Mouse (Mus musculus): ENCODE measurements around the gene Fam69b. TPM values are rescaled to one million over a fixed set of nuclear protein-coding genes. Genes with fewer than 3 reads are reported as not detected.

The Fam69b gene
- polyA plus RNA-seq, 1 experiment from 2014 or later: 112 TPM

DNA sequence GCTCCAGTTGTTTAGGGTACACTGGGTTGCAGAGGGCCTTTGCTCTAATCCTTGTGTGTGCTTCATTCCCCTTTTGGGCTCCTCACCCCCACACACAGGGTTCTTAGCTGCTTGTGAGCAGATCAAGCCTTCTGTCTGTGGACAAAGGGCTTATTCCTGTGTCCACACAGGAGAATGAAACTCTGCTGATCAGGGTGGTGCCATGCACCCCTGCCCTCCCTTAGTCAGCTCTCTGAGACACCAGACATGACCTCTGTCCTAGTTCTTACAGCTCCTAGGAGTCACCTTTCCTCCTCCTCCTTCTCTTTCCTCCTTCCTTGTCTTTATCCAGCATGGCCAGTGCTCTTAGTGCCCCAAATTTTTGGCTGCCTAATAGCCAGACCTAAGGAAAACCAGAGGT, 16.4 kb upstream of the Fam69b start:
- no peak overlapping the region for H3K4me2 ChIP-seq (replicated peaks)
- peaks cover 3% of the 10 kb centered on the region; the same call in 1 of the 2 replicates for H3K4me1 ChIP-seq (replicated peaks)
- H3K36me3 ChIP-seq: no peaks in the 10 kb centered on the region
- no peak overlapping the region for H3K9ac ChIP-seq (replicated peaks)
- no peak for ATAC-seq
- H3K27ac ChIP-seq: no peak overlapping the region
- no peaks in the 10 kb centered on the region for H3K27me3 ChIP-seq
- no peaks in the 10 kb centered on the region for H3K9me3 ChIP-seq
- H3K4me3 ChIP-seq (replicated peaks): no peak overlapping the region

DNA sequence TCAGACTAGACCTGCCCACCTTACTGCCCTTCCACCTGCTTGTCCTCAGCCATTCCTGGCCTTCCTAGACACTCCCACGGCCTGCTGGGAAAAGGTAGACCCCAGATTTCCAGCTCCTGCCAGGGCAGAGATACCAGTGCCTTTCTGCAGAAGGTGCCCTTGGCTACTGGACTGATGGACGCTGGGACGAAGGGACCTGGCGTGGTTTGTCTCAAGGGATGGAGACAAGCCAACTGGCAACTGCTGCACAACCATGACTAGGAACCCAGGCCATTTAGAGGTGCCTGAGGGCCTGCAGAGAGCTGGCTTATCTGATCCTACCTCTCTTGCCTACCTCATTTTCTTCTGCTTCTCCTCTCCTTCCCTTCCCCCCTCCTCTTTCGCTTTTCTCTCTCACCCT, 13.4 kb upstream of the Fam69b start:
- Histone ChIP-seq H3K9me3 (no peaks in the 10 kb centered on the region), H3K36me3 (no peaks in the 10 kb centered on the region), H3K4me3 (replicated peaks) (no peak overlapping the region), H3K4me2 (replicated peaks) (no peak overlapping the region), H3K27me3 (no peaks in the 10 kb centered on the region), H3K9ac (replicated peaks) (no peak overlapping the region), H3K27ac (no peak overlapping the region), H3K4me1 (replicated peaks) (no peaks in the 10 kb centered on the region)
- no peak for ATAC-seq
- 80% methylated on average over 5 of the region's 5 CpGs for WGBS

DNA sequence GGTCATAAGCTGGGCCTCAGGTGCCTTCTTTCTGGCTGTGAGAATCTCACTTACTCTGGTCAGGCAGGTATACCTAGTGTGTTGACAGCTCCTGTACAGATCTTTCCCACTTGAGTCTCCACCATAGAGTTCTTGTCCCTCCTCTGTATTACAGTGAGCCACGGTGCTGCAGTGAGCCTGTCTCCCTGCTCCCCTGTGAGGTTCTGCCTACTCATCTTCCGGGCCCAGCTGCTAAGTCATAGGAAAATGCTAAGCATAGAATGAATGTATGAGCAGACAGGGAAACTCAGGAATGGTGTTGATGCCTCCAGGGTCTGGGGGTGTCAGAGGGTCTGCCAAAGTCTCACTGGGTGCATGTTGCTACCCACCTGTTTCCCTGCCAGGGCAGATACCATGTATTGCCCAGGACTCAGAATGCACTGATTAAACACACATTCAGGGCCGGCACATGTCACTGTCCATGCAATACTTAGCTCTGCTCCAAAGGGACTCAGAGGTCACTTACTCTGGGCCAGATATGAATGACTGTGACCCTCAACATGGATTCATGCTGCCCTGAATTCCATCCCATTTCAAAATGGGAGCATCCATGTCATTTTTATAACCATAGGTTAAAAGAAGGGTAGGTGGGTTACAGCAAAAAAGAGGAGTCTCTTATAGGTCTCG, 12.7 kb upstream of the Fam69b start:
- Histone ChIP-seq H3K4me3 (replicated peaks) (no peak overlapping the region), H3K9me3 (no peaks in the 10 kb centered on the region), H3K9ac (replicated peaks) (no peak overlapping the region), H3K36me3 (no peaks in the 10 kb centered on the region), H3K27ac (no peak overlapping the region), H3K4me1 (replicated peaks) (no peaks in the 10 kb centered on the region), H3K27me3 (no peaks in the 10 kb centered on the region), H3K4me2 (replicated peaks) (no peak overlapping the region)
- ATAC-seq: no peak
- WGBS: 88% methylated on average over 4 of the region's 4 CpGs

DNA sequence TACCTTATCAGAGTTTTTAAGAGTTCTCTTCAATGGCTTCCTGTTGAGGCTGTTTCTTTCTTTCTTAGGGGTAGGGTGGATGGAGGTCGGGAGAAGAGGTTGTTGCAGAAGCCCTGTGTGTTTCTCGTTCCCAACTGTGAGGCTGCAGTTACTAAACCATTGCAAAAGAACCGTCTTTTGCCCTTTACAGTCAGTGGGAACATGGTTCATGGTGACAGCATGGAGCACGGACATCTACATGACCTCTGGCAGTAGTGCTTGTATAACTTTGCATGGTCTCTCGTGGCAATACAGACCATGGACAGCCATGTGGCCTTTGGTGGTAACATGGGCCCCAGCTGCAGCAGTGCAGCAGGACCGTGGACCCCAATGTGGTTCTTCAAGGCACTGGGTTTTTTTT, 10.9 kb upstream of the Fam69b start:
- no peak overlapping the region for H3K4me3 ChIP-seq (replicated peaks)
- H3K4me1 ChIP-seq (replicated peaks): no peaks in the 10 kb centered on the region
- H3K9me3 ChIP-seq: no peaks in the 10 kb centered on the region
- no peaks in the 10 kb centered on the region for H3K36me3 ChIP-seq
- H3K4me2 ChIP-seq (replicated peaks): no peak overlapping the region
- H3K27ac ChIP-seq: no peak overlapping the region
- no peak for ATAC-seq
- no peaks in the 10 kb centered on the region for H3K27me3 ChIP-seq
- WGBS: 81% methylated on average over 6 of the region's 6 CpGs
- no peak overlapping the region for H3K9ac ChIP-seq (replicated peaks)

DNA sequence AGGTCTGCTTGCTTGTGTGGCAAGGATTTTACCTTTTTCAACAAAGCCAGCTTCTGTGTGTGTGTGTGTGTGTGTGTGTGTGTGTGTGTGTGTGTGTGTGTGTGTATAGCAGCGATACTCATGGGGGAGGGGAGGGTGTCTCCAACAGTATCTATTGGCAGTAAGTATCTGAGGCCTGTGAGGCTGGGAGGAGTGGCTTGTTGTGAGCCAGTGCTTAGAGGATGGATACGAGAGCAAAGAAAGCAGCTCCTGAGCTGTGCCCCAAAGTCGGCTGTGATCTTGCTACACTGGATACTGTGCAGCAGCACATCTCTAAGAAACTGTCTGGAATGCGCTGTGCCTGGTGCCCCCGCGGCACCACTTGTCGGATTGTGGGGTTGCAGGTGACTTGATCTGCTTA, 10.3 kb upstream of the Fam69b start:
- WGBS: 62% methylated on average over 7 of the region's 7 CpGs
- no peaks in the 10 kb centered on the region for H3K27me3 ChIP-seq

DNA sequence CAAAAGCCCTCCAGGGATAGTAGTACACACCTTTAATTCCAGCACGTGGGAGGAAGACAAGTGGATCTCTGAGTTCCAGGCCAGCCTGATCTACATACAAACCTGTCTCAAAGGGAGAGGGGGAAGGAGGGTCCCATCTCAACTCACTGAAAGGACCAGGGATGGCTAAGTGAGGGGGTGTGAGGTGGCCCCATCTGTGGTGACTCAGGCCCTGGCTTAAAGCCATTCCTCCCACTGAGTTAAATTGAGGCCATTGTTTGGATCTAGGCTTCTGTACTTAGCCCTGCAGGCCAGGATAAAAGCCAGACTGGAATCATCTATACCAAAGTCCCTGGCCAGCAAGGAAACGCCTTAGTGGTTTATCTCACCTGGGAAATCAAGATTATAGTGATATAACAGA, 7.0 kb upstream of the Fam69b start:
- H3K27me3 ChIP-seq: no peaks in the 10 kb centered on the region
- H3K9me3 ChIP-seq: no peaks in the 10 kb centered on the region
- ATAC-seq: no peak
- no peak overlapping the region for H3K27ac ChIP-seq
- H3K9ac ChIP-seq (replicated peaks): no peak overlapping the region
- 47% methylated on average over 2 of the region's 2 CpGs for WGBS
- H3K4me2 ChIP-seq (replicated peaks): no peak overlapping the region
- no peaks in the 10 kb centered on the region for H3K4me1 ChIP-seq (replicated peaks)
- no peak overlapping the region for H3K4me3 ChIP-seq (replicated peaks)
- no peaks in the 10 kb centered on the region for H3K36me3 ChIP-seq

More for the DNA sequence above, 10.3 kb upstream of the Fam69b start:
- Histone ChIP-seq H3K36me3 (no peaks in the 10 kb centered on the region), H3K9me3 (no peaks in the 10 kb centered on the region), H3K4me2 (replicated peaks) (no peak overlapping the region), H3K4me1 (replicated peaks) (no peaks in the 10 kb centered on the region), H3K4me3 (replicated peaks) (no peak overlapping the region), H3K9ac (replicated peaks) (no peak overlapping the region), H3K27ac (no peak overlapping the region)
- no peak for ATAC-seq

DNA sequence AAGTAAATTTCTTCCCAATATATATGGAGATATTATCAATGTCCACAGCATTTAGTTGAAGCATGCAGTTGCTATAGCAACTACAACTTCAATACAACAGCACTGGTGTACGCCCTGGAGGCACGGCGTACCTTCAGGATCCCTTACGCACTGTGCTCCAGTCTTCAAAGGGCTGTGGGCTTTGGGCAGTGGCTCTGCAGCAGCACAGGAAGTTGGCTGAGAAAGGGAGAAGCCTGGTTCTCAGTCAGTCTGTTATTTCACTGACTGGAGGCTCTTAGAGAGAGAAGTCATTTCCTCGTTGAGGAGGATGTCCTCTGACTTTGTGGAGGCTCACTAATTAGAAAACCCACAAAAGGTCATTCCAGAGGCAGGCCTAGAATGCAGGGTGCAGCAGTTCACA, 5.3 kb upstream of the Fam69b start:
- H3K4me3 ChIP-seq (replicated peaks): no peak overlapping the region
- no peaks in the 10 kb centered on the region for H3K9me3 ChIP-seq
- H3K4me1 ChIP-seq (replicated peaks): peaks cover 8% of the 10 kb centered on the region
- 0 out of 2 replicates have a peak overlapping the region, but pooled peaks have one; percentile 6 for H3K9ac ChIP-seq (replicated peaks)
- no peak overlapping the region for H3K27ac ChIP-seq
- H3K27me3 ChIP-seq: no peaks in the 10 kb centered on the region
- WGBS: 60% methylated on average over 5 of the region's 5 CpGs
- H3K4me2 ChIP-seq (replicated peaks): no peak overlapping the region
- no peaks in the 10 kb centered on the region for H3K36me3 ChIP-seq
- ATAC-seq: no peak

DNA sequence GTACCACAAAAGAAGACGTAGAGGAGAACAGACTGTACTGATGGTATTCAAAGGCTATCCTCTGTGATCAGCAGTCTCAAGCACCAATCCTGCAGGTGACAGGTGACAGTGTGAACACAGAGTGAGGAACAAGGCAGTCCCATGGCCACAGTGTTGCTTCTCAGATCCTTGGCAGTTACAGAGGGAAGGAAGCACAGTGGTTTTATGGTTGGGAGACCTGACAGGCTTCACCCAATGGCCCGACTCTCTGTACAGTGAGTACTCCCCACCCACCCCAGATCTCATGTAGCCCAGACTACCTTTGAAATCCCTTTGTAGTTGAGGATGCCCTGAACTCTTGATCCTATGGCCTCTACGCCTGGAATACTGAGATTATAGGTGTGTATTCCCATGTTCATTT, 2.8 kb upstream of the Fam69b start:
- Histone ChIP-seq H3K4me3 (replicated peaks) (no peak overlapping the region), H3K9ac (replicated peaks) (no peak overlapping the region), H3K9me3 (no peaks in the 10 kb centered on the region), H3K4me2 (replicated peaks) (no peak overlapping the region), H3K27me3 (no peaks in the 10 kb centered on the region), H3K27ac (no peak overlapping the region), H3K36me3 (no peaks in the 10 kb centered on the region), H3K4me1 (replicated peaks) (peaks cover 26% of the 10 kb centered on the region)
- ATAC-seq: no peak
- 92% methylated on average over 3 of the region's 3 CpGs for WGBS

DNA sequence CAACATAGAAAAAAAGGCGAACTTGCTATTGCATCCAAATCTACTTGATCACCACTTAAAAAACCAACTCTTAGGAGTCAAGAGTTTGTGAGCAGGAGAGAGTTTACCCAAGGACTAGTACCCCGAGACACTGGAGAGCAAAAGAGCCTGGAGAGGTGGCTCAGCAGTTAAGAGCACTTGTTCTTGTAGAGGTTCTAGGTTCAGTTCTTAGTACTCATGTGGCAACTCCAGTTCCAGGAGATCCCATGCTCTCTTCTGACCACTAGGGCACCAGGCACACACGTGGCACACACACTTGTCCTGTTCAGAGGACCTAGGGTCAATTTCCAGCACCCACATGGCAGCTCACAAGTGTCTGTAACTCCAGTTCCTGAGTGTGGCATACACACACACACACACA, 2.2 kb upstream of the Fam69b start:
- Histone ChIP-seq H3K9me3 (no peaks in the 10 kb centered on the region), H3K36me3 (no peaks in the 10 kb centered on the region), H3K27me3 (no peaks in the 10 kb centered on the region), H3K4me1 (replicated peaks) (peaks cover 33% of the 10 kb centered on the region), H3K9ac (replicated peaks) (no peak overlapping the region), H3K27ac (no peak overlapping the region), H3K4me3 (replicated peaks) (no peak overlapping the region), H3K4me2 (replicated peaks) (no peak overlapping the region)
- ATAC-seq: no peak
- WGBS: 69% methylated on average over 3 of the region's 3 CpGs

DNA sequence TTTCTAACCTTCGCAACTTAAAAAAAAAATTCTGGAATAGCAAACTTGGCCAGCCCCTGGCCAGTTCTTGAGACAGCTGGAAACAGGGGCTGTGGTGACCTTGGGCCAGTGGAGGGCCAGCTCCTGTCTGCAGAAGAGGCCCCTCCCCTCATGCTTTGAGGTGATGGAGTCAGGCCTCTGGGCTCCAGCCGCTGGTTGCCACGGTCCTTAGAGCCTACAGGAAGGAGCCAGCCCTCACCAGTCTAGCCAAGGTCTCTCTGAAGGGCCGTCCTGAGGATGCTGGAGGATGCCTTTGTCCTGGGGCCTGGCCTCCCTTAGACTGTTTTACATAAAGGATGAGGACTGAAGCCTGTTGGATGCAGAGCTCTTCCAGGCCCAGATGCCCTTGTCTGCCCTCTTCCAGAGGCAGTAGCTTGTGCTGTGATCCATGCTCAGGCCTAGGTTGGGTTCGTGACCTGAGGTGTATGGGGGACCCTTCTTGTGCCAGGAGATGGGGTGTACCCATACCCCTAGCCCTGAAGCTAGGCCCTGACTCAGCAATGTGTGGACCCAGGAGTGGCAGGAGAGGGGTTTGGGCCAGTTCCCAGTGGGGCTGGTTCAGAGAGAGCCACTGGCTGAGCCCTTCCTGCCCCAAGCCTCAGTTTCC, 658 bp downstream of the Fam69b start:
- H3K9ac ChIP-seq (replicated peaks): peak overlapping the region; percentile 88
- peak; percentile 72 for ATAC-seq
- peaks cover 61% of the 10 kb centered on the region for H3K4me1 ChIP-seq (replicated peaks)
- peak overlapping the region; percentile 60 for H3K4me3 ChIP-seq (replicated peaks)
- H3K9me3 ChIP-seq: no peaks in the 10 kb centered on the region
- peak overlapping the region; percentile 83 for H3K27ac ChIP-seq
- peaks cover 5% of the 10 kb centered on the region for H3K36me3 ChIP-seq
- peak overlapping the region; percentile 93 for H3K4me2 ChIP-seq (replicated peaks)
- 16% methylated on average over 5 of the region's 5 CpGs for WGBS
- H3K27me3 ChIP-seq: no peaks in the 10 kb centered on the region

DNA sequence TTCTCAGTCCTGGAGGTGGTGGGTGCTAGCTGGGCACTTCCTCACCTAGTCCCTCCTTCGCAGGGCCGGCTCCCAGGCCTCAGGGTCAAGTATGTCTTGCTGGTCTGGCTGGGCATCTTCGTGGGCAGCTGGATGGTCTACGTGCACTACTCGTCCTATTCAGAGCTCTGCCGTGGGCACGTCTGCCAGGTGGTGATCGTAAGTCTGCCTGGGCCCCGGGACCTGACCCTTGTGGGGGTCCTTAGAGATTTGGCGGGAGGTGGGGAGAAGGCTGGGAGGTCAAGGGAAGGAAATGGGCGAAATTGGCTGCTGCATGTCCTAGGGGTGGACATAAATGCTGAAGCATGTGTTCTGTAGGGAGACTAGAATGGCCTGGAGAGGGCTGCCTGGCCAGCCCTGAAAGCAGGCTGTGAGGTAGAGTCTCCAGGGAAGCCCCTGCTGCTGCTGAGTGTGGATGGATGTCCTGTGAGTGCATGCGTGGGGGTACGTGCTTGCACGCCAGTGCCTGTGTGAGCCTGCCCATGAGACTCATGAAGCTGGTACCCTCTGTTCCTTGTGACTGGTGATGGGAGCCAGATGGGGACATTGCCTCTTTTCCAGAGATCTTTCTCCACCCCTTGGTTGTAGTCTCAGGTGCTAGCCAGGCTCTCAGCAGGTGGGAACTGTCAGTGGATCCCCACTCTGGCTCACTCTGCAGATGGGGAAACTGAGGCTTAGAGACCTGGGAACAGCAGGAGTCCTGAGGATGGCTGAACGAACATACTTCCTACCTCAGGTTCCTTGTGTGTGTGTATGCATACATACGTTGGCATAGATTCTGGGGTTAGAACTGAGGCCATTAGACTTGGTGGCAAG, 4.5 kb downstream of the Fam69b start:
- Histone ChIP-seq H3K4me3 (replicated peaks) (no peak overlapping the region), H3K27ac (peak overlapping the region; percentile 55; the same call in 1 of the 2 replicates), H3K9ac (replicated peaks) (peak overlapping the region; percentile 11), H3K36me3 (peaks cover 44% of the 10 kb centered on the region), H3K4me1 (replicated peaks) (peaks cover 78% of the 10 kb centered on the region), H3K4me2 (replicated peaks) (peak overlapping the region; percentile 11; the same call in 1 of the 2 replicates), H3K27me3 (no peaks in the 10 kb centered on the region), H3K9me3 (no peaks in the 10 kb centered on the region)
- no peak for ATAC-seq
- WGBS: 88% methylated on average over 16 of the region's 16 CpGs

DNA sequence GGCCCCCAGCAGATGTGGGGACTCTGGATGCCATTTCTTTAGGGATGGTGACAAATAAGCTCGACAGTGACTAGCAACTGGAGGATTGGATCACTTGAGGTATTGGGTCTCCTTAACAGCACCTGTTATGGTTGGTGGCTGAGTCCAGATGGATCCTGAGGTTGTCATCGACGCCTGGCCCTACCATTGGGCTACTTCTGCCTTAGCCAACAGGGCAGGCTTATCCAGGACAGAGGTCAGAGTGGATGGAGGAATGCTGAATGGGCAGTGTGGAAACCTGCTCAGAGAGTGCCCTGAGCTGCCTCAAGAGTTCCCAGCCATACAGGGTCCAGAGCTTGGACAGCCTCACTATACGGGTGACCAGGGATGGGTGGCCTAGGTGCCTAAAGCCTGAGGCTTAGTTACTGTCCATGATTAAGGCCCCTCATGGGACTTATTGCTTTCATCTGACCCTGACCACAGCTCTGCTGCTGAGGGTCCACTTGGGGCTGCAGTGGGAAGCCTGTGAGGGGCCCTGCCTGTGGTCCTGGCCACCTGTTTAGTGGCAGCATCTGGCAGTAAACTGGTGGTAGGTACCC, 5.8 kb downstream of the Fam69b start:
- Histone ChIP-seq H3K4me1 (replicated peaks) (peaks cover 84% of the 10 kb centered on the region), H3K27ac (0 out of 2 replicates have a peak overlapping the region, but pooled peaks have one; percentile 27), H3K9ac (replicated peaks) (peak overlapping the region; percentile 49)

More for the DNA sequence above, 5.8 kb downstream of the Fam69b start:
- WGBS: 69% methylated on average over 4 of the region's 4 CpGs
- no peak overlapping the region for H3K4me3 ChIP-seq (replicated peaks)
- peaks cover 49% of the 10 kb centered on the region for H3K36me3 ChIP-seq
- H3K9me3 ChIP-seq: no peaks in the 10 kb centered on the region
- H3K27me3 ChIP-seq: no peaks in the 10 kb centered on the region
- H3K4me2 ChIP-seq (replicated peaks): no peak overlapping the region
- ATAC-seq: no peak
